Mouse (Mus musculus) heart, embryonic 14.5 days (tissue): Measurements from ENCODE around the gene Sstr4. TPM values are rescaled to one million over a fixed set of nuclear protein-coding genes. Genes with fewer than 3 reads are reported as not detected.

Source experiments
- ATAC-seq: fragments of 200-750 bp; cut with Nextera tagmentation; 2 replicates; pipeline ENCODE4 v1.8.0; 2017; ENCODE audit warnings: low read depth, moderate TSS enrichment; ENCODE audit not compliant: insufficient number of reproducible peaks, insufficient read depth, low FRiP score
- H3K27ac ChIP-seq, 2 experiments: fragments of 200-500 bp in 1 of 2; fragments of 300-500 bp in 1 of 2; sonication (generic) in 1 of 2; replicated peaks in 1 of 2; 2 replicates each; pipeline ENCODE4 v1.5.1; 2012 to 2014; ENCODE audit warnings: low read depth in 2 of 2, low read length in 2 of 2, control low read depth in 1 of 2, mild to moderate bottlenecking in 1 of 2, mixed read lengths in 1 of 2; ENCODE audit not compliant: control insufficient read depth in 1 of 2, insufficient read depth in 1 of 2
- H3K27me3 ChIP-seq: fragments of 300-500 bp; sonication (generic); 2 replicates; pipeline ENCODE4 v1.6.1; 2014; ENCODE audit warnings: mild to moderate bottlenecking, low read length, control low read depth; ENCODE audit not compliant: control insufficient read depth, insufficient read depth
- H3K36me3 ChIP-seq: fragments of 300-500 bp; sonication (generic); 2 replicates; pipeline ENCODE4 v1.6.1; 2014; ENCODE audit warnings: mild to moderate bottlenecking, control low read depth, low read length, mixed read lengths; ENCODE audit not compliant: control insufficient read depth, insufficient read depth
- H3K4me1 ChIP-seq, 2 experiments: fragments of 200-500 bp in 1 of 2; fragments of 300-500 bp in 1 of 2; sonication (generic) in 1 of 2; 2 replicates each; pipeline ENCODE4 v1.6.1; 2012 to 2014; ENCODE audit warnings: low read length in 2 of 2, control low read depth in 1 of 2, mixed read lengths in 1 of 2; ENCODE audit not compliant: control insufficient read depth in 2 of 2, insufficient read depth in 2 of 2
- H3K4me2 ChIP-seq: fragments of 300-500 bp; sonication (generic); 2 replicates; pipeline ENCODE4 v1.6.1; 2014; ENCODE audit warnings: mild to moderate bottlenecking, low read length
- H3K4me3 ChIP-seq, 2 experiments: fragments of 200-500 bp in 1 of 2; fragments of 300-500 bp in 1 of 2; sonication (generic) in 1 of 2; 2 replicates each; pipeline ENCODE4 v1.5.1; 2012 to 2014; ENCODE audit warnings: low read length in 2 of 2, mild to moderate bottlenecking in 2 of 2, control low read depth in 1 of 2, low read depth in 1 of 2, moderate library complexity in 1 of 2; ENCODE audit not compliant: control insufficient read depth in 1 of 2, insufficient read depth in 1 of 2
- H3K9ac ChIP-seq: fragments of 300-500 bp; sonication (generic); 2 replicates; pipeline ENCODE4 v1.6.1; 2014; ENCODE audit warnings: mild to moderate bottlenecking, low read length
- H3K9me3 ChIP-seq: fragments of 300-500 bp; sonication (generic); 2 replicates; pipeline ENCODE4 v1.6.1; 2016; ENCODE audit warnings: low read length, control low read depth; ENCODE audit not compliant: control insufficient read depth
- WGBS: fragments of 180-500 bp; shearing (Covaris S2); extraction: QIAGEN DNeasy Blood & Tissue Kit; methylation state at CpG from one replicate; pipeline ENCODE4 v1.1.7; 2014; 5-methylcytosine and 5-hydroxymethylcytosine counted together
- polyA plus RNA-seq: library from polyadenylated mRNA; unstranded; fragments of >200 nt; fragmentation: Nextera tagmentation; extraction: Ambion mirVana; gene quantifications from 2 replicates; pipeline ENCODE4 v1.2.1, GENCODE M21; 2014

Sstr4 gene
- polyA plus RNA-seq, 1 experiment from 2014 or later, result 1.5 TPM

- ATAC-seq, result peak; percentile 35
- peak overlapping the region; percentile 93 for H3K4me2 ChIP-seq
- H3K27ac ChIP-seq, result peak overlapping the region in 1 of 2 experiments; percentile 33; a peak in 2 of 4 replicates
- peak overlapping the region; percentile 39 to 48 for H3K4me3 ChIP-seq
- H3K27me3 ChIP-seq, result peaks cover 28% of the 10 kb centered on the region
- H3K9ac ChIP-seq, result peak overlapping the region; percentile 70
- H3K9me3 ChIP-seq, result no peaks in the 10 kb centered on the region
- no peaks in the 10 kb centered on the region for H3K36me3 ChIP-seq
- H3K4me1 ChIP-seq, result peaks cover 8 to 15% of the 10 kb centered on the region in 2 experiments; a peak in 3 of 4 replicates
- WGBS, result 3% methylated on average over 55 of the region's 55 CpGs
These were observed 12.1 kb downstream of the Sstr4 start for GRCm38 (mm10) chr2:148406971-148407869.

DNA sequence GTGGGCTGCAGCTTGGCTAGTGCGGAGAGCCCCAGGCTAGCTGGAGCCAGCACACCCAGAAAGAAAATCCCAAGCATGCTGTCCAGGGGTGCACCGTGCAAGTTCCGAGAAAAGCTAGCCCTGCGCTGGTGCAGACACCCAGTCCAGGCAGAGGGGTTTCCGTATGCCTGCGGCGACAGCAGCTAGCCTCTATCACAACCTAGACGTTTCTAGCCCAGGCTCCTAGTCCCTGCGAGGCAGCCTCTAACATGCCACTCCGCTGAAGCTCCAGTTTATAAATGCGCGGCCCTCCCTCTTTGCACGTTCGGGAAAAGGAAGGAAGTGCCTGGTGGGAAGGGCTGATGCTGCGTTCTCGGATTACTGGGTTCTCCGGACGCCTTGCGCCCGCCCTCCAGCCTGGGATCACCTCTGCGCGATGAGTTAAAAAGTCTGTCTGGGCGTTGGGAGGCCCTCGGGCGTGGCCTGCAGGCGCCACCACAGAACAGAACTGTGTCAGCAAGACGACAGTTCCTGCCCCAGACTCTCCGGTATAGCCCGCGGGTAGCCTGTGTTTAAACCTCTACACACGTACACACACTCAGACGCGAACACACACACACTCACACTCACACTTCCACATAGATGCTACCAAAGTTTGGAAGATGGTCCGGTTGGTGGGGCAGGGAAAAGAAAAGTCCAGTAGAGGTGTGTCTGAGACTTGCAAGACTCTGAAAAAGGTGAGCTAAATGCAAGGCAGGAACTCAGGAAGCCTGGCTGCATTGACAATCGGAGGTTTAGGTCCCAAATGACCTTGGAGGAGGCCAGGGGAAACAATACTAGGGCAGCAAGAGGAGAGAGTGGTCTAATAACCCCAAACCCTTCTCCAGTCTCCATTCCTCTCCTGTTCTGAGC is 13.0 kb downstream of the Sstr4 start, which contains the start of gene Thbd:
TSS of gene Thbd (minus strand) at position 319 of the 891 bp plus-strand sequence.
- Histone ChIP-seq H3K4me1 (peaks cover 8 to 15% of the 10 kb centered on the region in 2 experiments; a peak in 3 of 4 replicates), H3K27ac (peak within 1 kb of the TSS in 1 of 2 experiments; percentile 33; a peak in 2 of 4 replicates), H3K9ac (peak within 1 kb of the TSS; percentile 70), H3K4me2 (peak within 1 kb of the TSS; percentile 93), H3K9me3 (no peaks in the 10 kb centered on the region), H3K27me3 (peaks cover 28% of the 10 kb centered on the region), H3K4me3 (peak within 1 kb of the TSS; percentile 39 to 48), H3K36me3 (no peaks in the 10 kb centered on the region)
- WGBS, result under 1% methylated on average over 35 of the region's 35 CpGs
- ATAC-seq, result peak; percentile 66

DNA sequence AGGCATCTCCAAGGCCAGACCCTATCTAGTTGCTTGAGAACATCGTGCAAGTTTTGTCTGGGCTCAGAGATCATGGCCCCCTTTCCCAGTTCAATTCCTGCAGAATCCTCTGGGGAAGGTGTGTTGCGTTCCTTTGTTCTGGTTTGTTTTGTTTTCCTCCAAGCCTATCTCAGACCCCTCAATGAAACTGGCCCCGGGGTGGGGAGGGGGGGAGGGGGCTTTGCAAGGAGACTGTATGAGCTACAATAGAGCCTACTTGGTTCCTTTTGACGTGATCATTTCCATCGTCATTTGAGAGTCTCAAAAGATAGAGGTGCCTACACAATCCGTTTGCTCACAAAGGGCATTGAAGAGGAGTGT is 13.6 kb downstream of the Sstr4 start:
- WGBS, result 18% methylated on average over 6 of the region's 6 CpGs
- H3K9ac ChIP-seq, result peak overlapping the region; percentile 70; the same call in 1 of the 2 replicates
- no peak for ATAC-seq
- H3K4me1 ChIP-seq, result peaks cover 8 to 15% of the 10 kb centered on the region in 2 experiments; a peak in 3 of 4 replicates
- no peaks in the 10 kb centered on the region for H3K36me3 ChIP-seq
- H3K9me3 ChIP-seq, result no peaks in the 10 kb centered on the region
- 0 out of 4 replicates have a peak overlapping the region, but pooled peaks of 1 of the 2 experiments have one; percentile 31 for H3K27ac ChIP-seq
- 0 out of 4 replicates have a peak overlapping the region, but pooled peaks of 1 of the 2 experiments have one; percentile 48 for H3K4me3 ChIP-seq
- H3K27me3 ChIP-seq, result peaks cover 28% of the 10 kb centered on the region
- peak overlapping the region; percentile 93 for H3K4me2 ChIP-seq

DNA sequence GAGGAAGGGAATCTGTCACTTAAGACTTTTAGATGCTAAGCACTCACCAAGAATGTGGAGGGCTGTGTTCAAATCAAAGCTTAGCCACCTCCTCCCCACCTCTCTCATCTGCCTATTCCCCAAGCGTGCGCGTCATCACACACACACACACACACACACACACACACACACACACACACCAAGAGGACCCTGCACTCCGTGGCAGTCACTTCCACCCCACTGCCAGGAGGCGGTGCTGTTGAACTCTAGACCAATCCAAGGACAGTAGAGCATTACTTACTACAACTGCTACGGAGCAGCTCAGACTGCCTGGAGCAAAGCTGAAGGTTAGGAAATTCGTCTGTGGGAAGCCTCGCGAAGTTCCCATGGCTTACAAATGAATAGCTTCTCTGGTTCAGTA is 14.0 kb downstream of the Sstr4 start:
- H3K4me2 ChIP-seq, result peak overlapping the region; percentile 93; the same call in 1 of the 2 replicates
- no peak overlapping the region for H3K27ac ChIP-seq
- H3K9ac ChIP-seq, result no peak overlapping the region
- 25% methylated on average over 9 of the region's 9 CpGs for WGBS
- H3K4me3 ChIP-seq, result no peak overlapping the region
- no peaks in the 10 kb centered on the region for H3K36me3 ChIP-seq
- no peaks in the 10 kb centered on the region for H3K9me3 ChIP-seq
- peaks cover 8 to 15% of the 10 kb centered on the region in 2 experiments; a peak in 3 of 4 replicates for H3K4me1 ChIP-seq
- ATAC-seq, result peak; percentile 59; the same call in 1 of the 2 replicates
- H3K27me3 ChIP-seq, result peaks cover 28% of the 10 kb centered on the region

DNA sequence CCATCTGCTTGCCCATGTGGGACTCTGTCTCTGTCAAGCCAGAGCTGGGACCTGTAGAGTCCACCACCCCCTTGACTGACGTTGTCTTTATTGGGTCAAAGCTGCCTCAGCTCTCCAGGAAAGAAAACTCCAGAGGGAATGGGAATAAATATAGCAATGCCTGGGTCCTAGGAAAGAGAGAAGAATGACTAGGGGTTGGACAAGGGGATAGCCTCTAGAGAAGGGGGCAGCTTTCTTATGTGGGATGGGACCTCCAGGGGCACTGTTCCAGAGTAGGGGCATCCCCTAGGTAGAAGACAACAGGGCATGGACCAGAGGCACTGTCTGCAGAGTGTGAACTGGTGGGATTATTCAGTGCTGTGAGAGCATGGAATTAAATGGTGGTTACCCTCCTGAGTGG is 14.7 kb downstream of the Sstr4 start:
- Histone ChIP-seq H3K9ac (no peak overlapping the region), H3K4me2 (no peak overlapping the region), H3K27me3 (peaks cover 25% of the 10 kb centered on the region), H3K36me3 (no peaks in the 10 kb centered on the region), H3K9me3 (no peaks in the 10 kb centered on the region), H3K4me1 (peaks cover 8 to 15% of the 10 kb centered on the region in 2 experiments; a peak in 3 of 4 replicates), H3K27ac (no peak overlapping the region), H3K4me3 (no peak overlapping the region)
- no peak for ATAC-seq
- WGBS, result 87% methylated on average over 1 of the region's 1 CpGs

DNA sequence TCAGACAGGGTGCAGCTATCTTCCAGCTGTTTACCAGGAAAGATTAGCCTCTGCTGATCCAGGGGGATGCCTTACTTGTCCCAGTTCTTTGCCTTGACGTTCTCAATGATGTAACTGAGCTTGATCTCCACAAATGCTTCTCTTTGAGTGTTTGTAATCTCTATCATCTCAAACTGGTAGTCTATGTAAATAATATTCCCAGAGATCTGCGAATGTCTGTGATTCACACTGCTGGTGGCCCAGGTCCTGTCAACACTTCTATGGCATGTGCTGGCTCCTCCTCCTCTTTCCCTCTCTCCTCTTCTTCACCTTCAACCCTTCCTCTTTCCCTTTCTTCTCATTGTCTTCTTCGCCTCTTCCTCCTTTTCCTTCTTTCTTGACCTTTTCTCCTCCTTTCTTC is 24.0 kb downstream of the Sstr4 start:
- WGBS, result 57% methylated on average over 3 of the region's 3 CpGs
- no peak for ATAC-seq
- no peak overlapping the region for H3K4me3 ChIP-seq
- no peak overlapping the region for H3K4me2 ChIP-seq
- H3K9ac ChIP-seq, result no peak overlapping the region
- no peaks in the 10 kb centered on the region for H3K36me3 ChIP-seq
- no peaks in the 10 kb centered on the region for H3K9me3 ChIP-seq
- H3K4me1 ChIP-seq, result no peaks in the 10 kb centered on the region
- no peaks in the 10 kb centered on the region for H3K27me3 ChIP-seq
- H3K27ac ChIP-seq, result no peak overlapping the region

DNA sequence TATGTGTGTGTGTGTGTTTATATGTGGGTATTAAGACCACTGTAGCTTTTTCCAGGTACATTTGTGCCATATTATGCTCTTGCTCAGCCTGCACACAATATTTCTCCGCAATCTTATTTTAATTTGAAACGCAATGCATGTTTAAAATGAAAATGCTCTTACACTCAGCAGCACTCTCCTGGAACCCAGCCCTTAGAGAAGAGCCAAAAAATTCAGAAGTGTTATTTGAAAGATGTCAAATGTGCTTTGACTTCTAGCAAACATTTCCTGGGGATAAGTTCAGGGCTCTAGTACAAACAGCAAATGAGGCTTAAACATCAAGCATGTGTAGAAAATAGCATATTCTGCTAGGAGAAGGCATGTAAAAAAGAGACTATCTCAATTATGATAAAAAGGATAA is 24.6 kb downstream of the Sstr4 start:
- Histone ChIP-seq H3K4me2 (no peak overlapping the region), H3K36me3 (no peaks in the 10 kb centered on the region), H3K4me1 (no peaks in the 10 kb centered on the region), H3K9ac (no peak overlapping the region), H3K27ac (no peak overlapping the region), H3K4me3 (no peak overlapping the region), H3K27me3 (no peaks in the 10 kb centered on the region), H3K9me3 (no peaks in the 10 kb centered on the region)
- no peak for ATAC-seq
- 79% methylated on average over 2 of the region's 2 CpGs for WGBS
